Mouse (Mus musculus) ES-Bruce4 (cell line): ENCODE data around the gene Mmp10.

Experiments used
- CTCF ChIP-seq: IDR thresholded peaks from one replicate; pipeline ENCODE4 v1.8.1; 2011; ENCODE audit warnings: low read depth, low read length
- EP300 ChIP-seq: IDR thresholded peaks from 2 replicates; pipeline ENCODE4 v1.6.1; 2011; ENCODE audit warnings: low read depth, low read length; ENCODE audit not compliant: insufficient read depth
- POLR2A ChIP-seq: IDR thresholded peaks from one replicate; pipeline ENCODE4 v1.8.1; 2011; ENCODE audit warnings: low read length; ENCODE audit not compliant: insufficient read depth

DNA sequence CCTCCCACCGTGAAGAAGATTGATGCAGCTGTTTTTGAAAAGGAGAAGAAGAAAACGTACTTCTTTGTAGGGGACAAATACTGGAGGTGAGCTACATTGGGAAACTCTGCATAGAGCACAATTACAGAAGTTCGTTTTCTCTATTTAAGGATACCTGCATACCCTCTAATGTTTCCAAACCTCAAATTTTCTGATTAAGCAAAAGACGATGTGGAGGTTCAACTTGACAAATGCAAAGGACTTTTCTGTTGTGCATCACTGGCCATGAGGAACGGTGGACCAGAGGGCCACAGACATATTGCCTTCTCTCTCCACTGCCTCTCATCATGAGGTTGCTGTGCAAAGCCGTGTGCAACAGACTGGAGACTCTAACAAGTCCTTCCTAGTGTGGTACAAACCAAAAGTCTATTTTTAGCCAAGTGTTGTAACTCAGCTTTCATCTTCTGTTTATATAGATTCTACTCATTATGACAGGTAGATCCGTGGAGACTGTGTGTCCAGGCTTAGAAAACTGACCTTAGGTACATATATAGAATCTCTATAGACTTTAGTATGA, 5.2 kb downstream of the Mmp10 start:
- no peak for TF ChIP-seq CTCF
- no peak for TF ChIP-seq POLR2A
- no peak for TF ChIP-seq EP300
